Mouse (Mus musculus) ES-Bruce4 (cell line): ENCODE results near the gene Zfp697.
"Not testable (repeated sequence)": the region's sequence is repeated elsewhere in the genome, so short reads cannot be mapped to it uniquely, and the experiment has no call there.

ENCODE experiments used
- CTCF ChIP-seq: IDR thresholded peaks from one replicate; pipeline ENCODE4 v1.8.1; 2011; ENCODE audit warnings: low read depth, low read length
- EP300 ChIP-seq: IDR thresholded peaks from 2 replicates; pipeline ENCODE4 v1.6.1; 2011; ENCODE audit warnings: low read depth, low read length; ENCODE audit not compliant: insufficient read depth
- POLR2A ChIP-seq: IDR thresholded peaks from one replicate; pipeline ENCODE4 v1.8.1; 2011; ENCODE audit warnings: low read length; ENCODE audit not compliant: insufficient read depth

DNA sequence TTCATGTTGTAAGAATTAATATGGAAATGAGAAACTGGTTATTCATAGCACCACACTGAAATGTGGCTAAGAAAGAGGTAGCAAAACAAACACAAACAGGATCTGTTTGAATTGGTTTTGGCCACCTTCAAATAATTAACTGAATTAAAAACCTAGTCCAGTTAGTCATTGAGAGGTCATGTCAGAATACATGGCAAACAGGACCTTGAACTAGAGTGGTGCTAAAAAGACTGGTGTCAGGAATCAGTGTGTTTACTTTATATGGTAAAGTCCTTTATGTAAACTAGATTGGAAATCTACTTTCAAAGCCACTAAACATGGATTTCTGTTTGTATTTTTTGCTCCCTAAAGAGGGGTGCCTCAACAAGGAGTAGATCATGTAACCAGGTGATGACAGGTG, 89.2 kb downstream of the Zfp697 start:
- not testable (repeated sequence) for TF ChIP-seq CTCF, POLR2A, EP300
